ENCODE assay signal across 8 mouse cellular contexts in the genomic region with DNA sequence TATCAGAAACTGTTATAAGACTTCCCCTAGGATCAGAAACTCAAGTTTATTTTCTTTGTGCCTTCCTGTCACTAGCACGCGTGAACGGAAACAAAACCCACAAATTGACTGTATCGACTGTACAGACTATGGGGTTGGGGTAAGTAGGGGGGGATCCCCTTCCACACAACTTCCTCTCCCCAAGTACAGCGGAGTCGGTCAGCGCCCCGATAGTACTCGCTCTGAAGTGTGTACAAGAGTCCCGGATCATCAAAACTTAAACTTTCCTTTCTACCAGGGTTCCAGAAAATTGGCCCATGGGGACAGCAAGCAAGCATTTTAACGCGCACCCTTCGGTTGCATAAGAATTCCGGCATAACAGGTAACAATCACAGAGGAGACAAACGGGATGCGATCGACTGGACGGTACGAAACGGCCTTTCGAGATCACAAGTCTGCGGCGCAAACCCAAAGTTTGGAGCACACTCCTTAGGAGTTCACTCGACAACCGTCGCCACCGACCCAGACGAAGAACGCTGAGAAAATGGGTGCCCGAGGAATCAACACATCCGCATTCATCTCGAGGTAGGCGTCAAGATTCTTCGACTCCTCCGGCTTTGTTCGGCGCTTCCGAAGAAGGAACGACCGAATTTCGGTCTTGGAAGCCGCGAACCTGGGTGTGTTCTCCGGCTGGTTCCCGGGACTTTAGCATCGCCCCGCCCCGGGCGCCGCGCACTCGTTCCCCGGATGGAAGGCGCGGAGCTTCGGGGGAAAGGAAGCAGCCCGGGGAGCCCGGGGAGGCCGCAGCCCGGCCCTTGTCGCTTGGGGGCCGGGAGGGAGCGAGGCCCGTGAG. TPM values are rescaled to one million over a fixed set of nuclear protein-coding genes. Genes with fewer than 3 reads are reported as not detected.
A peak's percentile ranks its signal among the peaks of the same experiment; 100 is the strongest.
DNase-seq lines count a peak whose midpoint lies in the region; ATAC-seq and TF ChIP-seq lines count a peak whose summit lies in the region.

No protein-coding gene starts in this region.

- H3K4me3 ChIP-seq in gastrocnemius, adult 2 months, result peak overlapping the region; percentile 94
- H3K4me3 ChIP-seq in hindbrain, embryonic 16.5 days (ENCODE audit: low read length), result peak overlapping the region; percentile 95

- H3K4me2 ChIP-seq in hindbrain, embryonic 16.5 days (ENCODE audit: low read length), result peak overlapping the region; percentile 95

- no peak for TF ChIP-seq CTCF in gastrocnemius, adult 2 months (IDR thresholded peaks at IDR 0.05)

- WGBS in hindbrain, embryonic 16.5 days, result under 1% methylated on average over 55 of the region's 64 CpGs

- intact Hi-C loops in gastrocnemius, adult 2 months (cut with DNase I), result no loop called here
- intact Hi-C loops in left cerebral cortex, postnatal 36 days (cut with DNase I), result no loop called here

- no peaks in the 10 kb centered on the region for H3K9me3 ChIP-seq in hindbrain, embryonic 16.5 days (ENCODE audit: control insufficient read depth, low read length)

- ATAC-seq in hindbrain, embryonic 16.5 days, result no peak

- H3K4me1 ChIP-seq in hindbrain, embryonic 16.5 days (ENCODE audit: control insufficient read depth, insufficient read depth, low read depth, low read length), result peaks cover 35% of the 10 kb centered on the region

- H3K36me3 ChIP-seq in hindbrain, embryonic 16.5 days (ENCODE audit: control insufficient read depth, insufficient read depth, low read length), result no peaks in the 10 kb centered on the region

- no peaks in the 10 kb centered on the region for H3K27me3 ChIP-seq in hindbrain, embryonic 16.5 days (replicated peaks; ENCODE audit: control insufficient read depth, insufficient read depth, low read length)

- peak; percentile 66 for DNase-seq in ZHBTc4 (ENCODE audit: low read depth, low spot score)
- peak; percentile 78 to 80 for DNase-seq in cerebellum, postnatal 25 days
- peak; percentile 82 for DNase-seq in gastrocnemius, adult 2 months
- DNase-seq in left cerebral cortex, postnatal 36 days (ENCODE audit: low spot score in 2 of 2), result peak; percentile 73 to 78
- DNase-seq in mesoderm, embryonic 11.5 days (ENCODE audit: low read depth, low spot score), result peak; percentile 49
- DNase-seq in right cerebral cortex, postnatal 25 days, result peak; percentile 80
- DNase-seq in yolk sac, embryonic 10.5 days (ENCODE audit: low spot score), result peak; percentile 73

- peak overlapping the region; percentile 100 for H3K27ac ChIP-seq in gastrocnemius, adult 2 months
- peak overlapping the region; percentile 99 for H3K27ac ChIP-seq in hindbrain, embryonic 16.5 days (ENCODE audit: low read depth, low read length)

- H3K9ac ChIP-seq in hindbrain, embryonic 16.5 days (ENCODE audit: low read depth, low read length), result peak overlapping the region; percentile 99

RNA-seq across cellular contexts. Expression of a gene that starts 4.5 kb away (rescaled TPM):
- 10 to 100 TPM; 92.8 to 96.2 TPM for total RNA-seq in gastrocnemius, adult 2 months (2021)
- polyA plus RNA-seq in hindbrain, embryonic 16.5 days (2015; fragmentation: Nextera tagmentation; extraction: Ambion mirVana), result 50.6 and 55.6 TPM in 2 replicates
- total RNA-seq in left cerebral cortex, postnatal 36 days (2021), result 10 to 100 TPM; 80.9 to 83.4 TPM
